Mouse (Mus musculus): Measurements from ENCODE around the gene Rras.

Rras gene

GRCm38 (mm10) chr7:45017242-45018061, at the start of gene Rras:
TSS of gene Rras (plus strand) at chr7:45017961.
- peak; percentile 96 for DNase-seq (ENCODE audit: low spot score)

DNA sequence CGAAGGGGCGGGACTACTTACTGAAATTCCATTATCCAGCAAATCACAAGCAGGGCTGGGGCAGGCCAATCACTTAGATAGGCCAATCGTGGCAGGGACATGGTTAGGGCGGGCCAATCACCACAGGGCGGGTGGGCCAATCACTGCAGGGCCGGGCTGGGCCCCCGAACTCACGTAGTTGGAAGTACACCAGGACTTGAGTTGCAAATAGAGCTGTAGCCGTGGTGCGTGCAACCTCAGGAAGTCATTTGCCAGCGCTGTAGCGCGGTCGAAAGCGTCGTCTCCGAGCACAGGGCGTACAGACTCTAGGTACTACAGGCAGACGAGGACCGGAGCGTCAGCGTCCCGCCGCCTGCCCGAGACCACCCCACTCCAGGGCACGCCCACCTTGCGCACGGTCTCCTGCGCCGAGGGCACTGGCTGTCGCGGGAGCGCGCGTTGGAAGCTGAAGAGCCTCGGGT, 47.5 kb upstream of the Rras start:
- DNase-seq (ENCODE audit: low spot score) = peak; percentile 90

GRCm38 (mm10) chr7:44971142-44971541, 46.6 kb upstream of the Rras start:
- DNase-seq (ENCODE audit: low spot score) = no peak

DNA sequence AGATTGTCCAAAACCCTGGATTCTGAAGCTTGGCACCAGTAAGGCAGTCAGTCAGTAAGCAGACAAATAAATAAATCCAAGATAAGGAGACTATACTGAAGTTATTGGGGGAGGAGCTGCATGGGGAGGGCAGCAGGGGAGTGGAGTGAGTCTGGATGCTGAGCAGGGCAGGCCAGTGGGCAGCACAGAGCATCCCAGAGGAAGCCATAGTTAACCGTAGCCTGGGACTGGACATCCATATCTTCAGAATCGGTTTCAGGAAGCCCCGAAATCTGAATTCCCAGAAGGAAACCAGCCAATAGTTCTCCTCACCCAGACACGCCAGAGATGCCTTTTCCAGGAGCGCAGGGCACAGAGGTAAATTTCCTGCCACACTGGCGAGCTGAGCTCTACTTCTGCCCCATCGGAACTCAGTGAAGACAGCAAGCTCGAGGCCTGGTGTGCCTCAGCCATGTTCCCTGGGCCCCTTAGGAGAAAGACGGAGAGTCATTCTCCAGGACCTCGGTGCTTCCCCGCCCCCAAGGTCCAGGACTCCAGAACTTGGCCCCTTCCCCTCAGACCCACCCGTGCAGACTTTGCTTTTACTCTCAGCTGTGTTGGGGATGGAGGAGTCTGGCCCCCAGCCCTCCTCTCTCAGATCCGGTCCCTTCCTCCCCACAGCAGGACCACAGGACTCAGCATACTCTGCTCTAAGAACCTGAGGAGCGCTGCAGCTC, 44.2 kb upstream of the Rras start:
- no peak for DNase-seq (ENCODE audit: low spot score)

DNA sequence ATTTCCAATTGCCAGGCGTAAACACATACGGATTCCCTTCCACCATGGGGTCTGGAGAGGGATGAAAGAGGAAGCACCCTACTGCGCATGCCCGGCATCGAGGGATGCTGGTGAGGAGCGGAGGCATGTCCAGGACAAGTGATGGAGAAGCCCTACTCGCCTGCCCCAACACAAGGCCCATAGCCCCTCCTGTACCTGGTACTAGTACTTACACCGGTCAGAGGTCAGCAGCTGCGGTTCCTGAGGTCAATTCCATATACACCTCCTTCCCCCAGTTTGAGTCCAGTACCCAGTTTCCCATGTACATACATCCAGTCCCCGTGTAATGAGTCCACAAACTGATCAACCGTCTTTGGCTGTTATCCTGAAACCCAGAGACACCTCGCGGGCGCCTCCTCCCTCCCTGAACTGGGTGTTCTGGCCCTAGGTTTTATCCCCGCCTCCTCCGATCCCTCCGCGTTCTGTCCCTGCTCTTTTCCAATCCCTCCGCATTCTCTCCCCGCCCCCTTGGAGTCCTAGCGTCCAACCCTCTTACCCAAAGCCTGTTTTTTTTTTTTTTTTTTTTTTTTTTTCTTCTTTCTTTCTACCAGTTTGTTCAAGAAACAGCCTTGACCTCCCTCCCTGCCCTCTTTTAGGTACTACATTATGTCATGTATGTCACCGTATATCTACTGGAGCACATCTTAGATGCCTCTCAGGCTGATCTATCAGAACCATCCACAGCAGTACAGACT, 43.2 kb upstream of the Rras start, which contains the start of gene Cpt1c:
Cpt1c (minus strand) TSS at position 469 of the 734 bp plus-strand sequence.
- DNase-seq (ENCODE audit: low spot score) = peak; percentile 84

DNA sequence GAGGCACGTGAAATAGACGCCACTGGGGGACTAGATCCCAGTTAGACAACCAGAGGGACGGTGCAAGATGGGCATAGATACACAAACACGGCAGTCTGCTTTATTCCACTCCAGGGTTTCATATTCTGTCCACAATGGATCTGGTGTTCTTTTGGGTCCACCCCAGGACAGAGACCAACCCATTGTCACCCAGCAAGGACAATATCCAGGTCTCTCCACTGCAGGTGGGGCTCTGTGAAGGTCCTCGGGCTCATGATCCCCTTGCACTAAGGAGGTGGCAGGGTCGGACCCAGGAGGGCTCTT, 42.7 kb upstream of the Rras start:
- no peak for DNase-seq (ENCODE audit: low spot score)

DNA sequence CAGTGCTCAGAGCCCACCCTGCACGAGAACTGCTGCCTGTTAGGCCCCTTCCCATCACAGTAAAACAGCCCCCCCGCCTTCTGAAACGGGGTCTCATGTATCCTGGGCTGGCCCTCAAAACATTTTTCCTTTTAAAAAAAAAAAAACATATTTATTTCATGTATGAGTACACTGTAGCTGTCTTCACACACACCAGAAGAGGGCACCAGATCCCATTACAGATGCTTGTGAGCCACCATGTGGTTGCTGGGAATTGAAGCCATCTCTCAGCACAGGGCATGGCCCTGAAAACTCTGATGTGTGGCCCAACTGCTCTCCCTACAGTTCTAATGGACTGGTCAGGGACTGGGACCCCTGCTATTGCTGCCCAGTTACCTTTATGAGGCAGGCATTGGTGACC, 39.5 kb upstream of the Rras start:
- DNase-seq (ENCODE audit: low spot score) = no peak

- DNase-seq (ENCODE audit: low spot score) = no peak
Observed at GRCm38 (mm10) chr7:44981539-44981938, 36.2 kb upstream of the Rras start.

DNA sequence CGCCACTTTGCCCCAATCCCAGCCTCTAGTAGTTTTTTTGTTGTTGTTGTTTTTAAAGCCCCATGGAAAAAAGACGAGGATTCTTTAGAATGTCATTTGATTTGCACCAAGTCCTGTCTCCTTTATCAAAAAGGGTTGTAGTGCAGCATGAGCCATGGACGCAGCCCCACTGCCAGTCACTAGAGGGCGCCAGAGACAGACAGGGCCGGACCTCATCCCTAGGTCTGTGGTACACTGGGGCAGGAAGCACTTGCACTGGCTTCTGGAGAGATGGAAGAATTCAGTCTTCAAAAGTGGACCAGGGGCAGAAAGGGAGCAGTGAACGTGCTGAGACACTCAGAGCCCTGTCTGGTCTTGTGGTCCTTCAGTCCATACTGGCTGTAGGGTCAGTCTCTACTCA, 34.7 kb upstream of the Rras start:
- peak; percentile 94 for DNase-seq (ENCODE audit: low spot score)

- DNase-seq (ENCODE audit: low spot score) = no peak
Observed at GRCm38 (mm10) chr7:44983944-44984832, 33.6 kb upstream of the Rras start.

DNA sequence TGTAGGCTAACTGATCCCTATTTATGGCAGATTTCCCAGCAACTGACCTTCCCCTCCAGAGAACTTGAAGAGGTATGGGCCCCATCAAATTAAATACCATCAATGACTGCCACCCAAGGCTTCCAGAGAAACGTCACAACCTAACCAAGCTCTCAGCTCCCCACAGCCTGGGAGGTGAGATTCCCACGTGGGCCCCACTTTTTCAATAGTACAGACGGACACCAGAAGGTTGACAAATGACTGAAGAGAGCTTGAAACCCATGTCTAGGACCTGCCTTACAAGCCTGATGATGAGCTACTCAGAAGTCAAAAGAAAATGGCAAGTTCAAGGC, 33.0 kb upstream of the Rras start:
- no peak for DNase-seq (ENCODE audit: low spot score)

GRCm38 (mm10) chr7:44985595-44986191, 32.1 kb upstream of the Rras start:
- peak; percentile 83 for DNase-seq (ENCODE audit: low spot score)

GRCm38 (mm10) chr7:44986192-44986878, 31.4 kb upstream of the Rras start, which contains the start of gene Prmt1:
TSS of gene Prmt1 (minus strand) at chr7:44986568.
- peak; percentile 99 for DNase-seq (ENCODE audit: low spot score)

- no peak for DNase-seq (ENCODE audit: low spot score)
Observed at GRCm38 (mm10) chr7:44986879-44987718, 30.7 kb upstream of the Rras start.

- DNase-seq (ENCODE audit: low spot score) = no peak
Observed at GRCm38 (mm10) chr7:44996672-44997071, 21.1 kb upstream of the Rras start.

- peak; percentile 97 for DNase-seq (ENCODE audit: low spot score)
Observed at GRCm38 (mm10) chr7:44997231-44997939, 20.4 kb upstream of the Rras start, which contains the start of gene Irf3. TSS of gene Irf3 (plus strand) at chr7:44997648.

DNA sequence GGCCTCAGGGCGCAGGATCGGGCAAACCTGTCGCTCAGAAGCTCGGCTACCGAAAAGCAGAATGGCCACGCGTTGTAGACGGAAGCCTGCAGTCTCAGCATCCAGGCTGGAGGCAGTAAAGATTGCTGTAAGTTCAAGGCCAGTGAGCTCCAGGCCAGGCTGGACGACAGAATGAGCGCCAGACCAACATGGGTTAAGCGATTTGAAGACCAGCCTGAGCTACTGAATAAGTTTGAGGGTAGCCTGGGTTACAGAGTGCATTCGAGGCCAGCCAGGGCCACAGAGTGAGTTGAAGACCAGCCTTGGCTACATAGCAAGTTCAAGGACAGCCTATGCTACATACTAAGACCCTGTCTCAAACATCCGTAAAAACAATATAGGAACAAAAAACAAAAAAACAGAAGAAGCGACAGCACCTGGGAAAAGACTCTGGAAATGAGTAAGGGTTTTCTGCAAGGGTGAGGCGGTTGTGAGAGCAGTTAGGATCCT, 19.8 kb upstream of the Rras start:
- no peak for DNase-seq (ENCODE audit: low spot score)

GRCm38 (mm10) chr7:44998501-44998955, 19.2 kb upstream of the Rras start, which contains the start of gene Bcl2l12:
TSS of gene Bcl2l12 (minus strand) at chr7:44998712.
- peak; percentile 29 for DNase-seq (ENCODE audit: low spot score)

GRCm38 (mm10) chr7:44999753-45000152, 18.0 kb upstream of the Rras start:
- no peak for DNase-seq (ENCODE audit: low spot score)
